16 mouse cellular contexts compared by ENCODE assay signal in the genomic region with DNA sequence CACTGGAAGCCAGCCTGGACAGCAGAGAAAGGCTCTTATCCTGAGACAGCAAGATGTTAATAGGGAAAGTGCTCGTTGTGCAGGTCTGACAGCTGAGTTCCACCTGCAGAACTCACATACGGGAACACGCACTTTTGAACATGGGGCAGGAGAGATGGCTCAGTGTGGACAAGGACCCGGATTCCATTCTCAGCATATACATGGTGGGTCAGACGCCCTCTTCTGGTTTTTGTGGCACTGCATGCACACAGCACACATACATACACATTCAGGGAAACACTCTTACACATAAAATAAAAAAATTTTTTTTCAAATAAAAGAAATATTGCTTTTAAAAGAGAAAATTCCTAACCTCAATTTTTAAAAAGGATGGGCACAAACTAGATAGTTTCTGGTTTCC. TPM values are rescaled to one million over a fixed set of nuclear protein-coding genes. Genes with fewer than 3 reads are reported as not detected.
DNase-seq lines count a peak whose midpoint lies in the region; ATAC-seq and TF ChIP-seq lines count a peak whose summit lies in the region.
"Had no signal": no experiment of that assay in that cellular context is flagged by ENCODE, and none has a peak within 500 bp of the region (broad histone marks: within the 10 kb centered on the region; RNA-seq: fewer than 3 reads in every experiment).

No protein-coding gene starts in this region.

- H3K79me2 ChIP-seq in heart, adult 2 months (replicated peaks; ENCODE audit: control insufficient read depth, insufficient read depth, low read length), result no peaks in the 10 kb centered on the region

- no peak for ATAC-seq in hindbrain, postnatal 0 days
- no peak for ATAC-seq in hindbrain, embryonic 11.5 days (ENCODE audit: low FRiP score)
- ATAC-seq in midbrain, embryonic 11.5 days (ENCODE audit: low FRiP score), result no peak
- ATAC-seq in midbrain, embryonic 13.5 days, result no peak
- ATAC-seq in stomach, postnatal 0 days (ENCODE audit: low FRiP score, low TSS enrichment), result no peak
- ATAC-seq: forebrain, embryonic 16.5 days had no signal

- no peak for TF ChIP-seq EP300 in heart, adult 2 months (IDR thresholded peaks at IDR 0.05; ENCODE audit: insufficient read depth, low read depth, low read length)
- no peak for TF ChIP-seq EP300 in stomach, postnatal 0 days (optimal IDR thresholded peaks at IDR 0.05)

- TF ChIP-seq POLR2A in heart, adult 2 months (IDR thresholded peaks at IDR 0.05; ENCODE audit: insufficient read depth, low read depth, low read length), result no peak

- intact Hi-C loops in heart, adult 2 months (cut with DNase I), result no loop called here

- no peaks in the 10 kb centered on the region for H3K27me3 ChIP-seq in heart, adult 2 months (ENCODE audit: control insufficient read depth, insufficient read depth, low read length)
- H3K27me3 ChIP-seq in hindbrain, postnatal 0 days (ENCODE audit: insufficient read depth, low read length), result no peaks in the 10 kb centered on the region
- H3K27me3 ChIP-seq in hindbrain, embryonic 11.5 days (ENCODE audit: control insufficient read depth, insufficient read depth, low read length), result no peaks in the 10 kb centered on the region; the same call in 1 of the 2 replicates
- H3K27me3 ChIP-seq in midbrain, embryonic 11.5 days (ENCODE audit: control insufficient read depth, insufficient read depth, low read length), result peaks cover 5% of the 10 kb centered on the region; the same call in 1 of the 2 replicates
- H3K27me3 ChIP-seq in midbrain, embryonic 13.5 days, result peaks cover 11% of the 10 kb centered on the region; the same call in 1 of the 2 replicates
- no peaks in the 10 kb centered on the region for H3K27me3 ChIP-seq in stomach, postnatal 0 days (ENCODE audit: control insufficient read depth, insufficient read depth, low read length)

- no peak overlapping the region for H3K9ac ChIP-seq in heart, adult 2 months (ENCODE audit: low read depth, low read length)
- no peak overlapping the region for H3K9ac ChIP-seq in hindbrain, postnatal 0 days (replicated peaks; ENCODE audit: low read length)
- no peak overlapping the region for H3K9ac ChIP-seq in hindbrain, embryonic 11.5 days (ENCODE audit: low read depth, low read length)
- no peak overlapping the region for H3K9ac ChIP-seq in midbrain, embryonic 11.5 days (ENCODE audit: low read length)
- H3K9ac ChIP-seq in midbrain, embryonic 13.5 days (replicated peaks), result no peak overlapping the region
- H3K9ac ChIP-seq in stomach, postnatal 0 days (ENCODE audit: low read length), result no peak overlapping the region

- 0 out of 2 replicates have a peak, but pooled peaks have one; percentile 10 for TF ChIP-seq CTCF in heart, adult 2 months (IDR thresholded peaks at IDR 0.05)
- peak; percentile 29 for TF ChIP-seq CTCF in hindbrain, postnatal 0 days (IDR thresholded peaks at IDR 0.05; ENCODE audit: low read depth)
- TF ChIP-seq CTCF in stomach, postnatal 0 days (IDR thresholded peaks at IDR 0.05; ENCODE audit: low read depth), result peak; percentile 43

- DNase-seq in heart, adult 2 months, result no peak
- no peak for DNase-seq in heart, adult 8-10 months (ENCODE audit: low spot score)
- no peak for DNase-seq in hindbrain, postnatal 0 days (ENCODE audit: low spot score)
- DNase-seq in hindbrain, embryonic 11.5 days (ENCODE audit: low spot score), result no peak
- DNase-seq in midbrain, embryonic 11.5 days (ENCODE audit: low spot score, missing footprints), result peak; percentile 73
- no peak for DNase-seq in stomach, postnatal 0 days (ENCODE audit: low spot score)
- DNase-seq: adrenal gland, postnatal 10 days; gastrocnemius, postnatal 14 days; lung, embryonic 14.5 days; right cerebral cortex, postnatal 4 days; thymus, adult 18-20 months had no signal

- H3K4me3 ChIP-seq in heart, adult 2 months, result no peak overlapping the region
- H3K4me3 ChIP-seq in hindbrain, postnatal 0 days (ENCODE audit: low read length), result no peak overlapping the region
- no peak overlapping the region for H3K4me3 ChIP-seq in hindbrain, embryonic 11.5 days (ENCODE audit: low read depth, low read length)
- H3K4me3 ChIP-seq in midbrain, embryonic 11.5 days (ENCODE audit: low read depth, low read length), result no peak overlapping the region
- no peak overlapping the region for H3K4me3 ChIP-seq in midbrain, embryonic 13.5 days (replicated peaks)
- no peak overlapping the region for H3K4me3 ChIP-seq in stomach, postnatal 0 days (ENCODE audit: low read depth, low read length)
- H3K4me3 ChIP-seq: erythroblast, embryonic 14.5 days had no signal

- H3K27ac ChIP-seq in heart, adult 2 months, result no peak overlapping the region
- H3K27ac ChIP-seq in hindbrain, postnatal 0 days, result no peak overlapping the region
- H3K27ac ChIP-seq in hindbrain, embryonic 11.5 days (ENCODE audit: low read depth, low read length), result no peak overlapping the region
- no peak overlapping the region for H3K27ac ChIP-seq in midbrain, embryonic 11.5 days (ENCODE audit: low read depth, low read length)
- no peak overlapping the region for H3K27ac ChIP-seq in midbrain, embryonic 13.5 days
- no peak overlapping the region for H3K27ac ChIP-seq in stomach, postnatal 0 days (replicated peaks)

- 83% methylated on average over 5 of the region's 5 CpGs for WGBS in heart, adult 2 months
- 90% methylated on average over 5 of the region's 5 CpGs for WGBS in hindbrain, postnatal 0 days
- 83% methylated on average over 5 of the region's 5 CpGs for WGBS in hindbrain, embryonic 11.5 days
- 86% methylated on average over 5 of the region's 5 CpGs for WGBS in midbrain, embryonic 11.5 days
- 87% methylated on average over 5 of the region's 5 CpGs for WGBS in midbrain, embryonic 13.5 days
- 81% methylated on average over 5 of the region's 5 CpGs for WGBS in stomach, postnatal 0 days

- peaks cover 2% of the 10 kb centered on the region; the same call in 1 of the 2 replicates for H3K4me1 ChIP-seq in heart, adult 2 months (ENCODE audit: control insufficient read depth, insufficient read depth, low read length)
- H3K4me1 ChIP-seq in hindbrain, postnatal 0 days (ENCODE audit: insufficient read depth, low read length), result peaks cover 3% of the 10 kb centered on the region; the same call in 1 of the 2 replicates
- H3K4me1 ChIP-seq in hindbrain, embryonic 11.5 days (replicated peaks; ENCODE audit: control insufficient read depth, insufficient read depth, low read length), result peaks cover 5% of the 10 kb centered on the region; the same call in 1 of the 2 replicates
- H3K4me1 ChIP-seq in midbrain, embryonic 11.5 days (ENCODE audit: control insufficient read depth, insufficient read depth, low read length), result peaks cover 7% of the 10 kb centered on the region
- H3K4me1 ChIP-seq in midbrain, embryonic 13.5 days (replicated peaks), result peaks cover 15% of the 10 kb centered on the region
- H3K4me1 ChIP-seq in stomach, postnatal 0 days (replicated peaks; ENCODE audit: control insufficient read depth, insufficient read depth), result no peaks in the 10 kb centered on the region

- H3K9me3 ChIP-seq in hindbrain, postnatal 0 days (ENCODE audit: low read length), result no peaks in the 10 kb centered on the region
- H3K9me3 ChIP-seq in hindbrain, embryonic 11.5 days (ENCODE audit: control insufficient read depth, low read length), result no peaks in the 10 kb centered on the region
- peaks cover 4% of the 10 kb centered on the region; the same call in 1 of the 2 replicates for H3K9me3 ChIP-seq in midbrain, embryonic 11.5 days (ENCODE audit: control insufficient read depth, low read length)
- peaks cover 6% of the 10 kb centered on the region for H3K9me3 ChIP-seq in midbrain, embryonic 13.5 days
- H3K9me3 ChIP-seq in stomach, postnatal 0 days (ENCODE audit: control insufficient read depth, low read length), result no peaks in the 10 kb centered on the region

- no peaks in the 10 kb centered on the region for H3K36me3 ChIP-seq in heart, adult 2 months (ENCODE audit: control insufficient read depth, insufficient read depth, low read length)
- no peaks in the 10 kb centered on the region for H3K36me3 ChIP-seq in hindbrain, postnatal 0 days (ENCODE audit: insufficient read depth, low read length)
- H3K36me3 ChIP-seq in hindbrain, embryonic 11.5 days (ENCODE audit: control insufficient read depth, insufficient read depth, low read length), result no peaks in the 10 kb centered on the region
- H3K36me3 ChIP-seq in midbrain, embryonic 11.5 days (ENCODE audit: control insufficient read depth, insufficient read depth, low read length), result no peaks in the 10 kb centered on the region
- no peaks in the 10 kb centered on the region for H3K36me3 ChIP-seq in midbrain, embryonic 13.5 days
- H3K36me3 ChIP-seq in stomach, postnatal 0 days (ENCODE audit: control insufficient read depth, insufficient read depth, low read length), result no peaks in the 10 kb centered on the region
- H3K36me3 ChIP-seq: embryonic facial prominence, embryonic 10.5 days; G1E had no signal

- no peak overlapping the region for H3K4me2 ChIP-seq in hindbrain, postnatal 0 days (ENCODE audit: low read depth, low read length)
- no peak overlapping the region for H3K4me2 ChIP-seq in hindbrain, embryonic 11.5 days (replicated peaks; ENCODE audit: low read depth, low read length)
- H3K4me2 ChIP-seq in midbrain, embryonic 11.5 days, result no peak overlapping the region
- no peak overlapping the region for H3K4me2 ChIP-seq in midbrain, embryonic 13.5 days (replicated peaks)
- H3K4me2 ChIP-seq in stomach, postnatal 0 days (replicated peaks; ENCODE audit: low read depth), result no peak overlapping the region

RNA-seq across cellular contexts. Expression of a gene that starts 11.7 kb away (rescaled TPM):
- 1 to 10 TPM; 5.4 to 5.5 TPM for total RNA-seq in heart, adult 2 months (2021)
- polyA plus RNA-seq in heart, adult 2 months (2012; rRNA removed), result 4.3 and 4.4 TPM in 2 replicates
- 10 to 100 TPM in 2 of 4 experiments, 1 to 10 TPM in 2; 6.1 to 10.7 (median 8.9) TPM for total RNA-seq in heart, adult 8-10 months (2022)
- total RNA-seq in hindbrain, postnatal 0 days (2014; rRNA removed), result 8.1 and 9.4 TPM in 2 replicates
- 7.3 TPM in 2 replicates for polyA plus RNA-seq in hindbrain, postnatal 0 days (2015; fragmentation: Nextera tagmentation; extraction: Ambion mirVana)
- 8.9 TPM in 2 replicates for polyA plus RNA-seq in hindbrain, embryonic 11.5 days (2014; fragmentation: Nextera tagmentation; extraction: Ambion mirVana)
- polyA plus RNA-seq in midbrain, embryonic 11.5 days (2014; fragmentation: Nextera tagmentation; extraction: Ambion mirVana), result 8.0 and 8.1 TPM in 2 replicates
- 9.2 and 9.8 TPM in 2 replicates for polyA plus RNA-seq in midbrain, embryonic 13.5 days (2015; fragmentation: Nextera tagmentation; extraction: Ambion mirVana)
- polyA plus RNA-seq in stomach, postnatal 0 days (2015; fragmentation: Nextera tagmentation; extraction: Ambion mirVana), result 7.0 TPM in 2 replicates

RNA-seq across cellular contexts. Expression of a gene that starts 26.5 kb away (rescaled TPM):
- 1 to 10 TPM; 3.9 to 5.1 TPM for total RNA-seq in heart, adult 2 months (2021)
- 2.9 and 5.1 TPM in 2 replicates for polyA plus RNA-seq in heart, adult 2 months (2012; rRNA removed)
- 1 to 10 TPM; 4.1 to 4.5 (median 4.3) TPM for total RNA-seq in heart, adult 8-10 months (2022)
- total RNA-seq in hindbrain, postnatal 0 days (2014; rRNA removed), result 0.68 and 2.2 TPM in 2 replicates
- 0.91 and 1.0 TPM in 2 replicates for polyA plus RNA-seq in hindbrain, postnatal 0 days (2015; fragmentation: Nextera tagmentation; extraction: Ambion mirVana)
- polyA plus RNA-seq in hindbrain, embryonic 11.5 days (2014; fragmentation: Nextera tagmentation; extraction: Ambion mirVana), result 5.7 and 6.9 TPM in 2 replicates
- 5.3 and 6.0 TPM in 2 replicates for polyA plus RNA-seq in midbrain, embryonic 11.5 days (2014; fragmentation: Nextera tagmentation; extraction: Ambion mirVana)
- polyA plus RNA-seq in midbrain, embryonic 13.5 days (2015; fragmentation: Nextera tagmentation; extraction: Ambion mirVana), result 1.2 and 1.3 TPM in 2 replicates
- 9.7 and 10.0 TPM in 2 replicates for polyA plus RNA-seq in stomach, postnatal 0 days (2015; fragmentation: Nextera tagmentation; extraction: Ambion mirVana)
- polyA plus RNA-seq: erythroblast, embryonic 14.5 days; G1E had no signal
